Mouse (Mus musculus): Measurements from ENCODE around the gene Capn15.

The Capn15 gene

GRCm38 (mm10) chr17:25993489-25993888 lies 7.9 kb upstream of the Capn15 start:
- in situ Hi-C loops (cut with MboI): no loop called here

DNA sequence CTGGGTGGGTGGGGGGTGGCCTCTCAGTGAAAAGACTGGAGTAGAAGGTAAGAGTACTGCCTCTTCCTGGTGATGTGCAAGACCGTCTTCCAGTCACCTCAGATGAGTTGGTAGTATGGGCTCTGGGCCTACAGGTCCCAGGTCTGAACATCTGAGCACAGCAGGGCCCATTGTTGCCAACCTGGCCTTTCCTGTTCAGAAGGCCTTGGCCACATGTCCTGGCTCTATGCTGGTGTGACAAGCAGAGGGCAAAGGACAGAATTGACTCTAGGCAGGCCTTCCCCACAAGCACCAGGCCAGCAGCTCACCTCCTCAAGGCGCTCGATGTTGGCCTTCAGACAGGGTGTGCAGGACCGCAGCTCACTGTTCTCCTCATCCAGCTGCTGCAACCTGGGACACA lies 6.7 kb upstream of the Capn15 start:
- in situ Hi-C loops (cut with MboI): no loop called here

- in situ Hi-C loops (cut with MboI): no loop called here
These were observed 4.7 kb upstream of the Capn15 start for GRCm38 (mm10) chr17:25990331-25990730.

DNA sequence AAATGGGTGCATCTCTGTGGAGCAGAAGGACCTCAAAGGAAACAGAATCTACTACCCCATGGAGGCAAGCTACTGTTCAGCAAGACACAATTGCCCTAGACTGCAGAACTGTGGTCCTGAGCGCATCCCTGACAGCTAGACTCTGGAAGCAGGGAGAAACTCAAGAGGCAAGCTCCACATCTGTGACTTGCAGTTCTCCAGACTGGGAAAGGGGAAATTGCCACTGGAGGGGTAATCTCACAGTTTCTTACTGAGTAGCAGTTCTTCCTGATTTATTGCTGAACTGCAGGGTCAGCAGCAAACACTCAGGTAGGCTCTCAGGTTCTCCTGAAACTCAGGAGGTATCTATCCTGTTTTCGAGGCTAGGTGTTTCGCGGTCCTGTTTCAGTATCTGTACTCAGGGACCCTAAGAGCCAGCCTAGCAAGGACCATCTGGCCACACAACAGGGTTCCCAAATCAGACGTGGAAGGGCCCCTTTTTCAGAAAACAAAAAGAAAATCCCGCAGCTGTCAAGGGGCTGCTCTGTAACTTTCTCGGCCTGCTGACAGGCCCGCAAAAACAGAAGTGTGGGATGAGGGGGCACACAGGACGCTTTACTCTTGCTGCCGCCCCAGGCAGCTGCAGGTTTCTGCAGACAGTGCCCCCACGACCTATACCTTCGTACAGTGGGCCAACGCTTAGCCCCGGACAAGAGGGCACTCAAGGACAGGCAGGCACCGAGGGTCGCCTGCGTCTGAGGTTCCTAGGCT lies 865 bp downstream of the Capn15 start:
- in situ Hi-C loops (cut with MboI): no loop called here

DNA sequence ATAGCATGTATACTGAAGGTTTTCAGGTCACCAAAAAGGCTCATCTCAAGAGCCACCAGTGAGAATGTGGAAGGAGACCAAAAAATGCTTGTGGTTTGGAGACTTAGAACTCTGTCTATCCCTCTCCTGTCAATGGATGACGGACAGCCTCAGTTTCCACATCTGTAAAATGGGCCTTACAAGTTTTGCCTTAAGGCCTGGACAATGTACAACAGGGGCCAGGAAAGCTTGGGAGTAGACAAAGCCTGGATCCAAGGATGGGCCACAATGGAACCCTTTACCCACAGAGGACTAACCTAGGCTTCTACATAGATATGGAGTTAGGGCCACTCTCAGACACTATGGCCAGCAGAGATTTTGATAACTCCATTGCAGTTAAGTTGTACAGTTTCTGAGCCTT lies 1.5 kb downstream of the Capn15 start:
- in situ Hi-C loops (cut with MboI): no loop called here

- in situ Hi-C loops (cut with MboI): no loop called here
These were observed 2.7 kb downstream of the Capn15 start for GRCm38 (mm10) chr17:25982913-25983312.

GRCm38 (mm10) chr17:25980854-25981253 lies 4.7 kb downstream of the Capn15 start:
- in situ Hi-C loops (cut with MboI): no loop called here

- in situ Hi-C loops (cut with MboI): no loop called here
These were observed 5.5 kb downstream of the Capn15 start for GRCm38 (mm10) chr17:25979829-25980738.

GRCm38 (mm10) chr17:25970954-25971707 lies 14.5 kb downstream of the Capn15 start:
- in situ Hi-C loops (cut with MboI): no loop called here

DNA sequence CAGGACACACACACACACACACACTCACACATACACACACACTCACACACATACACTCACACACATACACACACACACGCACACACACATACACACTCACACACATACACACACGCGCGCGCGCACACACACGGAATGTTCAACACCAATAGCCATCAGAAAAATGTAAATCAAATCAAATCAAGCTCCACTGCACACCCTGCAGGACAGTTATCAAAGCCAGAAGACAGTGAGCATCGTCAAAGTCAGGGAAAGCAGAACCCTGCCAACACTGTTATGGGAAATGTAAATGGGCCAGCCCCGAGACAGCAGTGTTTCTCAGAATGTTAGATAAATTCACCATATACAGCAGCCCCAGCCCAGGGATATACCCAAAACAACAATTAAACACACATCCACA lies 15.1 kb downstream of the Capn15 start:
- in situ Hi-C loops (cut with MboI): no loop called here

- in situ Hi-C loops (cut with MboI): no loop called here
These were observed 17.4 kb downstream of the Capn15 start for GRCm38 (mm10) chr17:25968176-25968575.

- in situ Hi-C loops (cut with MboI): no loop called here
These were observed 17.9 kb downstream of the Capn15 start for GRCm38 (mm10) chr17:25967652-25968051.

- in situ Hi-C loops (cut with MboI): no loop called here
These were observed 21.3 kb downstream of the Capn15 start for GRCm38 (mm10) chr17:25964271-25964670.

GRCm38 (mm10) chr17:25962413-25962905 lies 23.1 kb downstream of the Capn15 start:
- in situ Hi-C loops (cut with MboI): no loop called here

GRCm38 (mm10) chr17:25961566-25961965 lies 24.0 kb downstream of the Capn15 start:
- in situ Hi-C loops (cut with MboI): no loop called here

- in situ Hi-C loops (cut with MboI): no loop called here
These were observed 25.7 kb downstream of the Capn15 start for GRCm38 (mm10) chr17:25959630-25960467.

DNA sequence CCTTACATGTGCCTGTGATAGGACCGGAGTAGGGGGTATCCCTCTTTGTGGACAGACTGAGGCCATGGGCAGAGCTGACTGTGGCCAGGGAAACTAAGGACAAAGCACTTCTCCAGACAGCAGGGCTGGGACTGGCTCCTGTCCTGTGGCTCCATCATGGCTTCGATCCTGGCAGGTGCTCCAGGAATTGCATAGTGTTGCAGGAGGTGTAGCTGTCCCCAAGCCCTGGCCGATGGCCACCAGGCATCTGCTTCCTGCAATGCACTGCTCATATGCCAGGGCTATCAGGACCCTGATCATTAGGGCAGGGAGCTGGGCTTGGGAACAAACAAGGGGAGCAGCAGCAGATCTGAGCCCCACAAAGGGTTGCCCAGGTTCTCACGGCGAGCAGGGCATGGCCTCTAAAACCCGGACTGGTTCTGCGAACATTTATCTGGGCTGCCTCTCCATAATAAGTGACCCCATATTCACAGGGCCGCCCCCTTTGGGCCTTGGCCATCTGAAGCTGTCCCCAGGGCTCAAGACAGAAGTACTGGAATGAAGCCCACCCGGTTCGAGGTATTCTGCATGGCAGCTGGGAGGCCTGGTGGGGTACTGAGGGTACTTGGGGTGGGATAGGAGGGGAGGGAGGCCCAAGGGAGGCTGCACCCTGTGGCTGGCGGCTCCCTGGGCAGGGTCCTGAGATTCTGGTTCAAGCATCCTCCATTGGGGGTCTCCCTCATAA lies 26.7 kb downstream of the Capn15 start:
- in situ Hi-C loops (cut with MboI): no loop called here

DNA sequence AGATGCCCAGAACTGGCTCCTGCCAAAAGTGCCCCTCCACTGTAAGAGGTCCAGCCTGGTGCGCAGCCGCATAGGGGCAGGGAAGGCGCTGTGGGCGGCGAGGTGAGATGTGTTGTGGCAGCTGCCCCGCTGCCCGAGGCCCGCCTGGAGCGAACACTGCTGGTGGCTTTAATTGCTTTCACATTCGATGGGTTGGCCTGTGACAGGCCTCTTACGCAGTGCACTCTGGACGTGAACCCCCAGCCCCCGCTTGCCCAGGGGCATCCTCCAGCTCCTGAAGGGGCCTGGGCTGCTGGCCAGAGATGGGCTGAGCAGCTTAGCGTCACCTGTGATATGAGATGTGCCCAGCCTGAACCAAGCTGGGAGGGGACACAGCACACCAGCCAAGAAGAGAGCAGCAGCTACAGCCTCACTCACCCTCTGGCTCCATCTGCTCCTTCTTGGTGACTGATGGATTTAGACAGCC lies 28.0 kb downstream of the Capn15 start:
- in situ Hi-C loops (cut with MboI): no loop called here

DNA sequence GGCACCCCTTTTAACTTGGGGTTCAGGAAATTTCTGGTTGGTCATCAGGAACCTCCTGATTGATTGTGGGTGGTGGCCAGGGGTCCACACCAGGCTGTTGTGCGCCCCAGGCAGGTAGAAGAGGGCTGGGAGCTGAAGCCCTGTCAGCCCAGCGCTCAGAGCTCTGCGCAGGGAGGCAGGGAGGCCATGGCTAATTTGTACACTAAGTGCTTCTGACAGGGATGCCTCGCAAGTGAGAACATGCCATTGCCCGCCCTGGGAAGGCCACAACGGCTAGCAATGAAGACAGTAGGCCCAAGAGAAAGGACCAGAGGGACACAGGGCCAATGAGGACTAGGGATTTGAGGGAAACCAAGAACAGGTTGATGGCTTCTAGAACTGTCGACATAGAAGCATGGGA lies 29.0 kb downstream of the Capn15 start:
- in situ Hi-C loops (cut with MboI): no loop called here

DNA sequence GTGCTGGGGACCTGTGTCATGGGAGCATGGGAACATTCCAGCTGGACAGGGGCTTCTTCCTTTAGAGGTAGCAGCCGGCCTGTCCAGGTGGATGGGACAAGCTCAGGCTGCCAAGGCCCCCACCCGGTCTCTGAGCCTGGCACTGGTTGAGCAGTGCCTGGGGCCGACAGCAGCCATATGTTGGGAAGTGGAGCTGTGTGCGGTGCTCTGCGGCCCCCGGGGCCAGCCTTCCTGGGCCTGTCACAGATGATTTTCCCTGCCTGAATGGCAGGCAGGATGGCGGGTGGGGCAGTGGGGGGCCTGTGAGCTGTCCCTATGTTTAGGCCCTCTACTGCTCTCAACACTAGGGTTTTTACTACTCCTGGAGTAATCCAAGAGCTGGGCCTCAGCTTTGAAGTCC lies 29.4 kb downstream of the Capn15 start:
- in situ Hi-C loops (cut with MboI): no loop called here

Data from mature B cell (primary cell).